Comparison of ENCODE assay signal across 8 mouse cellular contexts in genomic region chr11:75133951-75134350, GRCm38 (mm10). TPM values are rescaled to one million over a fixed set of nuclear protein-coding genes. Genes with fewer than 3 reads are reported as not detected.
DNase-seq lines count a peak whose midpoint lies in the region; ATAC-seq and TF ChIP-seq lines count a peak whose summit lies in the region.

No protein-coding gene starts in this region.

- 0% methylated on average over 2 of the region's 2 CpGs for WGBS in embryonic facial prominence, embryonic 12.5 days
- WGBS in limb, embryonic 13.5 days, result 1% methylated on average over 2 of the region's 2 CpGs
- 19% methylated on average over 2 of the region's 2 CpGs for WGBS in stomach, postnatal 0 days

- DNase-seq in cerebellum, postnatal 14 days, result peak; percentile 63 to 64
- DNase-seq in cerebellum, postnatal 4 days (ENCODE audit: low spot score in 2 of 2), result no peak
- DNase-seq in heart, postnatal 10 days, result peak; percentile 82 to 83
- no peak for DNase-seq in stomach, postnatal 0 days (ENCODE audit: low spot score)
- DNase-seq in frontal cortex, postnatal 25 days (ENCODE audit: low spot score in 2 of 2), result no peak
- no peak for DNase-seq in thymus, adult 18-20 months

- peak overlapping the region; percentile 4 for H3K27ac ChIP-seq in embryonic facial prominence, embryonic 12.5 days
- peak overlapping the region; percentile 64 for H3K27ac ChIP-seq in limb, embryonic 13.5 days
- peak overlapping the region; percentile 53; the same call in 1 of the 2 replicates for H3K27ac ChIP-seq in stomach, postnatal 0 days (replicated peaks)

- no peaks in the 10 kb centered on the region for H3K36me3 ChIP-seq in embryonic facial prominence, embryonic 12.5 days
- no peaks in the 10 kb centered on the region for H3K36me3 ChIP-seq in limb, embryonic 13.5 days
- H3K36me3 ChIP-seq in stomach, postnatal 0 days (ENCODE audit: control insufficient read depth, insufficient read depth, low read length), result no peaks in the 10 kb centered on the region

- no peak overlapping the region for H3K4me2 ChIP-seq in embryonic facial prominence, embryonic 12.5 days (replicated peaks)
- H3K4me2 ChIP-seq in limb, embryonic 13.5 days (replicated peaks), result no peak overlapping the region
- H3K4me2 ChIP-seq in stomach, postnatal 0 days (replicated peaks; ENCODE audit: low read depth), result no peak overlapping the region

- no peaks in the 10 kb centered on the region for H3K27me3 ChIP-seq in embryonic facial prominence, embryonic 12.5 days
- H3K27me3 ChIP-seq in limb, embryonic 13.5 days, result no peaks in the 10 kb centered on the region
- H3K27me3 ChIP-seq in stomach, postnatal 0 days (ENCODE audit: control insufficient read depth, insufficient read depth, low read length), result no peaks in the 10 kb centered on the region

- no peak for TF ChIP-seq CTCF in stomach, postnatal 0 days (IDR thresholded peaks at IDR 0.05; ENCODE audit: low read depth)

- no peaks in the 10 kb centered on the region for H3K9me3 ChIP-seq in embryonic facial prominence, embryonic 12.5 days
- no peaks in the 10 kb centered on the region for H3K9me3 ChIP-seq in limb, embryonic 13.5 days
- no peaks in the 10 kb centered on the region for H3K9me3 ChIP-seq in stomach, postnatal 0 days (ENCODE audit: control insufficient read depth, low read length)

- peaks cover 34% of the 10 kb centered on the region for H3K4me1 ChIP-seq in embryonic facial prominence, embryonic 12.5 days
- H3K4me1 ChIP-seq in limb, embryonic 13.5 days, result peaks cover 67% of the 10 kb centered on the region
- H3K4me1 ChIP-seq in stomach, postnatal 0 days (replicated peaks; ENCODE audit: control insufficient read depth, insufficient read depth), result peaks cover 4% of the 10 kb centered on the region

- no peak overlapping the region for H3K9ac ChIP-seq in embryonic facial prominence, embryonic 12.5 days
- H3K9ac ChIP-seq in limb, embryonic 13.5 days, result 0 out of 2 replicates have a peak overlapping the region, but pooled peaks have one; percentile 14
- H3K9ac ChIP-seq in stomach, postnatal 0 days (ENCODE audit: low read length), result 0 out of 2 replicates have a peak overlapping the region, but pooled peaks have one; percentile 4

- intact Hi-C loops in heart, postnatal 10 days (cut with DNase I), result loop anchor here (5.0 kb wide), 1 partner anchor 33 kb away; the partner anchor contains the start of gene Hic1

- H3K4me3 ChIP-seq in embryonic facial prominence, embryonic 12.5 days, result no peak overlapping the region
- H3K4me3 ChIP-seq in limb, embryonic 13.5 days, result no peak overlapping the region
- no peak overlapping the region for H3K4me3 ChIP-seq in stomach, postnatal 0 days (ENCODE audit: low read depth, low read length)

- no peak for TF ChIP-seq EP300 in stomach, postnatal 0 days (optimal IDR thresholded peaks at IDR 0.05)

- no peak for ATAC-seq in embryonic facial prominence, embryonic 12.5 days (ENCODE audit: insufficient number of reproducible peaks, insufficient read depth, low FRiP score, low TSS enrichment)
- ATAC-seq in limb, embryonic 13.5 days (ENCODE audit: low FRiP score, low read depth), result 0 out of 2 replicates have a peak, but pooled peaks have one; percentile 32
- peak; percentile 68 for ATAC-seq in stomach, postnatal 0 days (ENCODE audit: low FRiP score, low TSS enrichment)

RNA-seq across cellular contexts. Expression of gene Hic1, which starts 35.4 kb away (rescaled TPM):
- 39.2 and 44.8 TPM in 2 replicates for polyA plus RNA-seq in embryonic facial prominence, embryonic 12.5 days (2016; fragmentation: Nextera tagmentation; extraction: Ambion mirVana)
- 10 to 100 TPM; 36.3 to 48.5 TPM for total RNA-seq in heart, postnatal 10 days (2021)
- polyA plus RNA-seq in limb, embryonic 13.5 days (2015; fragmentation: Nextera tagmentation; extraction: Ambion mirVana), result 28.2 and 29.3 TPM in 2 replicates
- 6.6 and 8.2 TPM in 2 replicates for polyA plus RNA-seq in stomach, postnatal 0 days (2015; fragmentation: Nextera tagmentation; extraction: Ambion mirVana)

RNA-seq across cellular contexts. Expression of gene Ovca2, which starts 44.7 kb away (rescaled TPM):
- 30.0 and 31.5 TPM in 2 replicates for polyA plus RNA-seq in embryonic facial prominence, embryonic 12.5 days (2016; fragmentation: Nextera tagmentation; extraction: Ambion mirVana)
- 1 to 10 TPM; 7.8 to 9.5 TPM for total RNA-seq in heart, postnatal 10 days (2021)
- 27.8 and 29.5 TPM in 2 replicates for polyA plus RNA-seq in limb, embryonic 13.5 days (2015; fragmentation: Nextera tagmentation; extraction: Ambion mirVana)
- 19.3 and 20.2 TPM in 2 replicates for polyA plus RNA-seq in stomach, postnatal 0 days (2015; fragmentation: Nextera tagmentation; extraction: Ambion mirVana)

RNA-seq across cellular contexts. Expression of gene Dph1, which starts 57.1 kb away (rescaled TPM):
- 22.6 and 23.3 TPM in 2 replicates for polyA plus RNA-seq in embryonic facial prominence, embryonic 12.5 days (2016; fragmentation: Nextera tagmentation; extraction: Ambion mirVana)
- total RNA-seq in heart, postnatal 10 days (2021), result 10 to 100 TPM; 13.9 to 15.6 TPM
- 23.9 and 24.9 TPM in 2 replicates for polyA plus RNA-seq in limb, embryonic 13.5 days (2015; fragmentation: Nextera tagmentation; extraction: Ambion mirVana)
- 15.2 and 15.8 TPM in 2 replicates for polyA plus RNA-seq in stomach, postnatal 0 days (2015; fragmentation: Nextera tagmentation; extraction: Ambion mirVana)

RNA-seq across cellular contexts. Expression of gene Rtn4rl1, which starts 59.6 kb away (rescaled TPM):
- 5.1 and 5.7 TPM in 2 replicates for polyA plus RNA-seq in embryonic facial prominence, embryonic 12.5 days (2016; fragmentation: Nextera tagmentation; extraction: Ambion mirVana)
- total RNA-seq in heart, postnatal 10 days (2021), result 10 to 100 TPM; 13.9 to 21.4 TPM
- 2.3 and 3.1 TPM in 2 replicates for polyA plus RNA-seq in limb, embryonic 13.5 days (2015; fragmentation: Nextera tagmentation; extraction: Ambion mirVana)
- 2.1 and 2.9 TPM in 2 replicates for polyA plus RNA-seq in stomach, postnatal 0 days (2015; fragmentation: Nextera tagmentation; extraction: Ambion mirVana)

Comparison
In these comparisons a context has a peak if more than half of its experiments do, and no peak if none do; other contexts are left out.
1. DNase-seq: peak in cerebellum, postnatal 14 days (2 of 2) and heart, postnatal 10 days (2 of 2); none in cerebellum, postnatal 4 days (0 of 2), stomach, postnatal 0 days (single experiment), frontal cortex, postnatal 25 days (0 of 2) and thymus, adult 18-20 months (0 of 2).
2. H3K27ac ChIP-seq: peak in every context shown above with its lines; median percentile 64 in limb, embryonic 13.5 days; 53 in stomach, postnatal 0 days; 4 in embryonic facial prominence, embryonic 12.5 days.